Mouse (Mus musculus): ENCODE data around the gene Per3. TPM values are rescaled to one million over a fixed set of nuclear protein-coding genes. Genes with fewer than 3 reads are reported as not detected.

Gene Per3
- polyA plus RNA-seq (2015; fragmentation: Nextera tagmentation; extraction: Ambion mirVana), result 3.0 and 3.3 TPM in 2 replicates

DNA sequence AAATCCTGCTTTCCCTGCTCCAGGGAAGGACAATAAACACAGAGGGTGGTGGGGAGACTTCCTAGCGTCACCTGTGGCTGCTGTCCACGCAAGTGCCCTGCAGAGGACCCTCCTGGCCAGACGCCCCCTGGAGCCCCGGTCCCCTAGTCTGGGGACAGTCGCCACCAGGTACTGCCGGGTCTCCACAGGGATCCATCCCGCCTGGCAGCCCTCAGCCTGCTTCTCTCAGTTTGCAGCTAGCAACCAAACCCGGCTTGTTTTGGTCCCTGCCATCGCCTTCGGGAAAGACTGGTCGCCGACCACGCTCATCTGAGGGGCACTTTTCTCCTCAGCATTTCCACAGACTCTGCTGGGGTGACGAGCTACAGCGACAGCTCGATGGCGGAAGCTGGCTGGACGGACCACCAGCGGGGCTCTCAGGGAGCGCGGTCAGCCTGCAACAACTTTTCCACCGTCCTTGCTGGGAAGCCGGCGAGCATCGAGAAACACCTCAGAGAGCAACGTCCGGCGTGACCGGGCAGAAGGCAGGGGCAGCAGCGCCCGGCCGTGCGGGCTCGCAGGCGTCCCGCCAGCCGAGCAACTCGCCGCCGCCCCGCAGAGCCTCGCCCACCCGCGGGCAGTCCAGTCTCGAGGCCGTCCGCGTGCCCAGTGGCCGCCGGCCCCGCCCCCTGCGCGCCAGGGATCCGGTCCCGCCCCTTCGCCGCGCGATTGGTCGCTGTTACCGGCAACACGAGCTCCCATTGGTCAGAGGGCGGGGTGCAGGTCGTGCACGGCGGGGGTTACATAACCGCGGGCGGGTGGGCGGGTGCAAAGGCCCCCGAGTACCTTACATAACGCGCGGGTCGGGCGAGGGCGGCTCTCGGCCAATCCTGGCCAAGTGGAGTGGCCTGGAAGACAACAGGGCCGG is at the start of gene Per3:
Gene Per3 (minus strand): TSS at position 629 of the 907 bp plus-strand sequence.
- no peak within 1 kb of the TSS for H3K27ac ChIP-seq (replicated peaks)
- no peaks in the 10 kb centered on the region for H3K9me3 ChIP-seq
- peak within 1 kb of the TSS; percentile 39 for H3K9ac ChIP-seq (replicated peaks)
- peak within 1 kb of the TSS; percentile 66 for H3K4me3 ChIP-seq
- WGBS, result under 1% methylated on average over 78 of the region's 79 CpGs
- peaks cover 27% of the 10 kb centered on the region for H3K36me3 ChIP-seq
- peak; percentile 95 for ATAC-seq (replicated peaks)
- peak within 1 kb of the TSS; percentile 92 for H3K4me2 ChIP-seq (replicated peaks)
- H3K4me1 ChIP-seq, result peaks cover 14% of the 10 kb centered on the region
- 0 out of 2 replicates have a peak, but pooled peaks cover 9% of the 10 kb centered on the region for H3K27me3 ChIP-seq

DNA sequence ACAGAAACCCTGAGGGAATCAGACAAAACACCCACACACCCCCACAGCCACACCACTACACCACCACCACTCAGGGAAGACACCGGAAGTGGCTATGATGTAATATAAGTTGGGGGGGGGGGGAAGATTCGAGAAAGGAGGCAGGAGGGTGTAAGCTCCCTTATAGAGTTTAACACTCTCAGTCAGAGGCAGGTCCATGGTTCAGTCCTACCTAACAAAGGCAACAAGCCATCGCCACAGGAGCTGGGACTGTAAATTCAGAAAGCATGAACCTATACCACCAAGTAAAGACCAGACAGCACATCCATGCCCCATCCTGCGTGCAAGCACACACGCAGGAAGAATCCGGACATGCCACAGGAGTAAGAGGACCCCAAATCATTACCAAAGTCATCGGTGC is 44.8 kb upstream of the Per3 start, which contains the start of gene Gm13090:
Gene Gm13090 (plus strand): TSS at position 301 of the 400 bp plus-strand sequence.
- H3K4me3 ChIP-seq, result no peak within 1 kb of the TSS
- H3K36me3 ChIP-seq, result peaks cover 41% of the 10 kb centered on the region
- no peaks in the 10 kb centered on the region for H3K9me3 ChIP-seq
- no peak for ATAC-seq (replicated peaks)
- H3K27ac ChIP-seq (replicated peaks), result peak within 1 kb of the TSS; percentile 54
- WGBS, result 84% methylated on average over 7 of the region's 7 CpGs
- H3K27me3 ChIP-seq, result no peaks in the 10 kb centered on the region
- no peak within 1 kb of the TSS for H3K4me2 ChIP-seq (replicated peaks)
- no peak within 1 kb of the TSS for H3K9ac ChIP-seq (replicated peaks)
- H3K4me1 ChIP-seq, result peaks cover 27% of the 10 kb centered on the region

DNA sequence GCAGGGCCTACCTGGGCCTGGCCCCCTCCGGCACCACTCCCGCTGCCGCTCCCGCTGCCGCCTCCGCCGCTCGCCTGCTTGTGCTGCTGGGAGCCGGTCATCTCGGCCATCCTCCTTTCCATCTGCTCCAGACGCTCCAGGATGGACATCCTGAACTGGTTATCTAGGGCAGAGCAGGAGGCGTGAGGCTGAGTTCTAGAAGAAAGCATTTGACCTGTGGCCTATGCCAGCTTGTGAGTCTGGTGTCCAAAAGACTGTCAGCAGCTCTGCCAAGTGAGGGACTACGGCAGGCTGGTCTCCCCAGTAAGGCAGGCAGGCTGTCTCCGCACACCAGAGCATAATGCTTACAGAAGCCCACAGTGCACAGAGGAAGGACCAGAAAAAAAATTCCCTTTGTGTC is 44.4 kb upstream of the Per3 start:
- ATAC-seq (replicated peaks), result no peak
- H3K27ac ChIP-seq (replicated peaks), result peak overlapping the region; percentile 54
- peaks cover 46% of the 10 kb centered on the region for H3K36me3 ChIP-seq
- H3K9ac ChIP-seq (replicated peaks), result no peak overlapping the region
- H3K9me3 ChIP-seq, result no peaks in the 10 kb centered on the region
- no peak overlapping the region for H3K4me2 ChIP-seq (replicated peaks)
- peaks cover 27% of the 10 kb centered on the region for H3K4me1 ChIP-seq
- WGBS, result 86% methylated on average over 14 of the region's 14 CpGs
- no peak overlapping the region for H3K4me3 ChIP-seq
- no peaks in the 10 kb centered on the region for H3K27me3 ChIP-seq

DNA sequence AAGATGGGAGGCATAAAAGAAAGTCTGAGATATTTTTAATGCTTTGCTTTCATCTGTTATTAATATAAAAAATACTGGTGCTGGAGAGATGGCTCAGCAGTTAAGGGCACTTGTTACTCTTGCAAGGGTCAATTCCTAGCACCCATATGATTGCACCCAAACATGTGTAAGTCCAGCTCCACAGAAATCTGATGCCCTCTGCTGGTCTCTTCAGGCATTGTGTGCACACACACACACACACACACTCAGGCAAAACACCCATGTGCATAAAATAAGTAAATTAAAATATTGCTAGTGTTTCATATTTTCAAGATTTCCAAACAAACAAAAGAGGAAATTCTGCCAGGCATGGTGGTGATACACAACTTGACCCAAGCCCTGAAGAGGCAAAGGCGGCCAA is 42.9 kb upstream of the Per3 start:
- 98% methylated on average over 1 of the region's 1 CpGs for WGBS
- H3K4me2 ChIP-seq (replicated peaks), result no peak overlapping the region
- H3K27ac ChIP-seq (replicated peaks), result no peak overlapping the region
- no peak overlapping the region for H3K9ac ChIP-seq (replicated peaks)
- peaks cover 27% of the 10 kb centered on the region for H3K4me1 ChIP-seq
- H3K36me3 ChIP-seq, result peaks cover 60% of the 10 kb centered on the region
- H3K27me3 ChIP-seq, result no peaks in the 10 kb centered on the region
- ATAC-seq (replicated peaks), result no peak
- no peak overlapping the region for H3K4me3 ChIP-seq
- H3K9me3 ChIP-seq, result no peaks in the 10 kb centered on the region

DNA sequence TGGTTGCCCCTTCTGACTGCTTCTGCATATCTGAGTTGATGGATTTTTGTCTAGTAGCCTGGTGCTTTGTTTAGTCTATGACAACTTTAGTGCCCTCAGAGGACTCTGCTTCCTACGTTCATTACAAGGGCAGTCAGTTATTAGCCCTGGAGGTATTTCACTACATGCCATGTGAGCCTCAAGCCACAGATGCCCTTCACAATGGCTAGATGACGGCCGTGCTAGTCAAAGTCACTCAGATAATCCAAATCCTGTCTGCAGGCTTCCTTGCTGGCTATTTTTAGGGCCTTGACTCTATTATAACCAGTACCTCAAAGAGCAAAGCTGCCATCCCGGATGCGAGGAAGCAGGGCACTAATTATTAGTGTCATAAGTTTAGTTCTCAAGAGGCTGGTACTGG is 38.6 kb upstream of the Per3 start:
- H3K4me3 ChIP-seq, result no peak overlapping the region
- 87% methylated on average over 5 of the region's 5 CpGs for WGBS
- H3K36me3 ChIP-seq, result peaks cover 94% of the 10 kb centered on the region
- no peaks in the 10 kb centered on the region for H3K9me3 ChIP-seq
- no peak overlapping the region for H3K9ac ChIP-seq (replicated peaks)
- no peak for ATAC-seq (replicated peaks)
- no peak overlapping the region for H3K4me2 ChIP-seq (replicated peaks)
- no peak overlapping the region for H3K27ac ChIP-seq (replicated peaks)
- H3K4me1 ChIP-seq, result no peaks in the 10 kb centered on the region
- H3K27me3 ChIP-seq, result no peaks in the 10 kb centered on the region

DNA sequence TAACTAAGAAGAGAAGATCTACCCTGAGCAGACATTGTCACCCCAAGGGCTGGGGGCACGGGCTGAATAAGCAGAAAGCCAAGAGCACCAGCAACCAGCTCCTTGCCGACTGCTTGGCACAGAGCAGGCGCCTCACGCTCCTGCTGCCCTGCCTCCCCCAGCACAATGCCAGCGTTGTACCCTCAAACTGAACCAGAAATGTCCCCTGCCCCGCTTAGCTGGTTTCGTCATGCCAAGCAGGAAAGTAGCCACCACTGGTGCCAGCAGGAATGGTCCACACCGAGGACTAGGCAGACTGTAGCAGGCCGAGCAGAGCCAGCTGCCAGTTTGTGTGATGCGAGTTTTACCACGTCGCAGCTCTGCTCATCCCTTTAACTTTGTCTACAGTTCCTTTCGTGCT is 37.5 kb upstream of the Per3 start:
- no peak for ATAC-seq (replicated peaks)
- Histone ChIP-seq H3K9me3 (no peaks in the 10 kb centered on the region), H3K27me3 (no peaks in the 10 kb centered on the region), H3K27ac (replicated peaks) (no peak overlapping the region), H3K4me1 (no peaks in the 10 kb centered on the region), H3K36me3 (peaks cover 95% of the 10 kb centered on the region), H3K4me3 (no peak overlapping the region), H3K4me2 (replicated peaks) (no peak overlapping the region), H3K9ac (replicated peaks) (no peak overlapping the region)
- 90% methylated on average over 13 of the region's 13 CpGs for WGBS

DNA sequence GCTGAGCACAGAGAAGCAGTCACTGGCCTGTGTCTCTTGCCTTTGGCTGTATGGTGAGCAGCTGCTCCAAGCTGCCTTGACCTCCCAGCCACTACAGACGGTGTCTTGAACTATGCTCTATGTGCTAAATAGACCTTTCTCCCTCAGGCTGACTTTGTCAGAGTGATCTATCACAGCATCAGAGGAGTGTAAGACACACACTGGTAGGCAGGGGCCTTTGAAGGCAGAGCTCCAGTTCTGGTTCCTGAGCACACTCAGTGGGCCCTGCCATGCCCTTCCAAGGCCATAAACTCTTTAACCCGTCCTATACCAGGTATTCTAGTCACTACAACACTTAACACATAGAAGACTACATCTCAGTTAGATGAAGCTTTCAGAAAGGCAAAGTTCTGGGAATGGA is 36.9 kb upstream of the Per3 start:
- no peaks in the 10 kb centered on the region for H3K27me3 ChIP-seq
- no peak for ATAC-seq (replicated peaks)
- 93% methylated on average over 2 of the region's 2 CpGs for WGBS
- no peak overlapping the region for H3K4me2 ChIP-seq (replicated peaks)
- no peak overlapping the region for H3K4me3 ChIP-seq
- H3K4me1 ChIP-seq, result no peaks in the 10 kb centered on the region
- H3K27ac ChIP-seq (replicated peaks), result no peak overlapping the region
- no peak overlapping the region for H3K9ac ChIP-seq (replicated peaks)
- H3K9me3 ChIP-seq, result no peaks in the 10 kb centered on the region
- H3K36me3 ChIP-seq, result peaks cover 98% of the 10 kb centered on the region

DNA sequence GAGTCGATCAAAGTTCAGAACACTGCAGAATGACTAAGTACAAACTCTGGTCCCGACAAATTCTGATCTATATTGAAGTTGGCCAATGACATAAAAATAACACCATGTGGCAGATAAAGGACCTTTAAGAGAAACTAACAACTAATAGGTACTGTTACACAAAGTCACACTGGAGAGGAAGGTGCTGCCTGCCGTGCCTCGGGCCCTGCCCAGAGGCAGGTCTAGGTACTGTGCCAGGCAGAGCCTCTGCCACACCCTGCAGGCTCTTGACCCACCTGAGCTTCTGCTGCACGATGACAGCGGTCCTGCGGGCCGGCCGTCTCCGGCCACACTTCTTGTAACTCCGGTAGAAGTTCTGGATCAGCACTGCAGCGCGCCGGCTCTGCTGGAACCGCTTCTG is 30.4 kb upstream of the Per3 start:
- Histone ChIP-seq H3K4me3 (no peak overlapping the region), H3K27me3 (no peaks in the 10 kb centered on the region), H3K4me2 (replicated peaks) (no peak overlapping the region), H3K36me3 (peaks cover 98% of the 10 kb centered on the region), H3K9ac (replicated peaks) (no peak overlapping the region), H3K27ac (replicated peaks) (no peak overlapping the region), H3K9me3 (no peaks in the 10 kb centered on the region), H3K4me1 (no peaks in the 10 kb centered on the region)
- ATAC-seq (replicated peaks), result 0 out of 2 replicates have a peak, but pooled peaks have one; percentile 16
- whole genome bisulfite sequencing, result 93% methylated on average over 15 of the region's 15 CpGs

DNA sequence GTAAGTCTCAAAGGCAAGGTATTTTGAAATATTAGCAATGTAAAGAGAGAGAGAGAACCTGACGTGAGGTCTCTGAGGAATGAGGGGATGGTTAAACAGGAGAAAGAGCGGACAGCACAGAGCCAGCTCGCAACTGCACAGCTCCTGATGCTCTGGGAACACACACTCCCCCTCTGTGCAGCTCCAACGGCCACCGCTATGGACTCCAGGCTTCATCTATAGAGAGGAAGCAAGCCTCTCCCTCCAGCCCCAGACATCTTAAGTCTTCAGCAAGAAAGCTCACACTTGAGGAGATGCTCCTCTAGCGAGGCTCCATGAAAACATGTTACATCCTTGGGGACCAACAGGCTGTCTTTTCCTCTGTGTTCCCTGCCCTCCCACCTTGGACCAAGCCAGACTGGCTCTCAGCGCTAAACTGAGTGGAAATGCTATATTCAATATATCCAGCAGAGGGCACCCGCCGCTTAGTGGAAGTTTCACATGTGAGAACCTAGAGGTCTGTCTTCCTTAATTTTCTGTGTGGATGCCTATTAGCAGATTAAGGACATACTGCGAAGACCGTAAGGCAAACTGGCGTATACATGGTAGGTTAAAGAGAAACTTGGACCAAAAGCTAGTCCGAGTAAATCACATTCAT is 28.8 kb upstream of the Per3 start:
- H3K4me2 ChIP-seq (replicated peaks), result no peak overlapping the region
- WGBS, result 55% methylated on average over 13 of the region's 13 CpGs

DNA sequence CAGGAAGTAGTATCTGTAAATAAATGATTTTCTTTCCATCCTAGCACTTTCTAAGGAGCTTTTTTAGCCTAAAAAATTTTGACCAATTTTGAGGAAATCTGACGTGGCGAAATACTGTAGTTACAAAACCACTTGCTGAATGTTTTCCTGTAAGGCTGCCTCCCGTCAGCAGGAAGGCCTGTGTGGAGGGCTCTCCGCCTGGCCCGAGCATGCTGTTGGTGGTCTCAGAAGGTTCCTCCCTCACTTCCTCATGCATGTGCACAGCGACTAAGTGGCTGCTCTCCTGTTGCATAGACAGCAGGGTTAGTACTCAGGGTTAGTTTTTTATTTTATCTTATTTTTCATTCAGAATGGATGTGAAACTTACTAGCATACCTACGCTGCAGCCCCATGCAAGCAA is 26.5 kb upstream of the Per3 start:
- Histone ChIP-seq H3K9me3 (no peaks in the 10 kb centered on the region), H3K4me2 (replicated peaks) (no peak overlapping the region)

More for the DNA sequence above, 28.8 kb upstream of the Per3 start:
- no peak overlapping the region for H3K9ac ChIP-seq (replicated peaks)
- no peaks in the 10 kb centered on the region for H3K27me3 ChIP-seq
- H3K4me1 ChIP-seq, result no peaks in the 10 kb centered on the region
- H3K9me3 ChIP-seq, result no peaks in the 10 kb centered on the region
- peak; percentile 75 for ATAC-seq (replicated peaks)
- H3K27ac ChIP-seq (replicated peaks), result no peak overlapping the region
- no peak overlapping the region for H3K4me3 ChIP-seq
- peaks cover 98% of the 10 kb centered on the region for H3K36me3 ChIP-seq

DNA sequence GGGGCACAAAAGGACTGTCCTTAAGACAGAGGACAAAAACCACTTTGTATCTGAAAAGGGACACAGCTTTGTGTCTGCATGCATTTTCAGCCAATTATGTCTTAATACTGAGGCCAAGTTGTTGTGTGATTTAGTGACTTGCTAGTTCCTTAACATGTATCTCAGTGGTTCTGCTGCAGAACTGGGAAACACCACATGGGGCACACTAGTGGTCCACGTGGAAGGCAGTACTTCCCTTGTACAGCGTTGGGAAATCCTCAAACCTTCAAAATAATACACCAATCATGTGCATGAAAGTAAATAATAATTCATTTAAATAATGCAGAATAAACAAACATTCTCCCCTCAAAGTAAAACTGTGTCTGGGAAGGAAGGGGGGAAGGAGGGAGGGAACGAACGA is 24.3 kb upstream of the Per3 start:
- Histone ChIP-seq H3K27ac (replicated peaks) (no peak overlapping the region), H3K4me2 (replicated peaks) (no peak overlapping the region), H3K4me3 (no peak overlapping the region), H3K27me3 (no peaks in the 10 kb centered on the region), H3K36me3 (peaks cover 83% of the 10 kb centered on the region), H3K9ac (replicated peaks) (no peak overlapping the region), H3K4me1 (no peaks in the 10 kb centered on the region), H3K9me3 (no peaks in the 10 kb centered on the region)
- no peak for ATAC-seq (replicated peaks)
- WGBS, result 71% methylated on average over 4 of the region's 4 CpGs

More for the DNA sequence above, 26.5 kb upstream of the Per3 start:
- WGBS, result 92% methylated on average over 7 of the region's 7 CpGs
- Histone ChIP-seq H3K27ac (replicated peaks) (no peak overlapping the region), H3K36me3 (peaks cover 94% of the 10 kb centered on the region), H3K4me3 (no peak overlapping the region), H3K4me1 (no peaks in the 10 kb centered on the region), H3K9ac (replicated peaks) (no peak overlapping the region), H3K27me3 (no peaks in the 10 kb centered on the region)
- no peak for ATAC-seq (replicated peaks)

DNA sequence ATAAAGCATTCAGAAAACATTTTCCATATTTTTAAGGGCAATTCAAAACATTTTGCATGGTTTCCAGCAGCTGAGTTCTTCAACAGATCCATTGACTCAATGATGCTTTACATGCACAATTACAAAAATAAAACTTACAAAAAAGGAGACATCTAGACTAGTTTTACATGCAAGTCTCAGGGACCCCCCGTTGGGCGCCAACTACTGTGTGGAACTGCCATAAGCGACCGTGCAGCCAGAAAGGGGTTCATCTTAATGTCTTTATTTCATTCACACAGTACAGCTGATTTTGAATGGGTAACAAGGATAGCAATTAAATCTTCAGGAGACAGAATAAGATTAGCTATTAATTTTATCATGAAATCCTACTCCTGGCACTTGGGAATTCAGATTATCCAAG is 15.1 kb upstream of the Per3 start:
- Histone ChIP-seq H3K4me1 (peaks cover 21% of the 10 kb centered on the region), H3K9me3 (no peaks in the 10 kb centered on the region), H3K27ac (replicated peaks) (no peak overlapping the region), H3K27me3 (no peaks in the 10 kb centered on the region), H3K9ac (replicated peaks) (no peak overlapping the region), H3K4me3 (no peak overlapping the region), H3K4me2 (replicated peaks) (no peak overlapping the region), H3K36me3 (peaks cover 43% of the 10 kb centered on the region)
- no peak for ATAC-seq (replicated peaks)
- WGBS, result 88% methylated on average over 4 of the region's 4 CpGs
